8 mouse cellular contexts compared by ENCODE assay signal in the genomic region with DNA sequence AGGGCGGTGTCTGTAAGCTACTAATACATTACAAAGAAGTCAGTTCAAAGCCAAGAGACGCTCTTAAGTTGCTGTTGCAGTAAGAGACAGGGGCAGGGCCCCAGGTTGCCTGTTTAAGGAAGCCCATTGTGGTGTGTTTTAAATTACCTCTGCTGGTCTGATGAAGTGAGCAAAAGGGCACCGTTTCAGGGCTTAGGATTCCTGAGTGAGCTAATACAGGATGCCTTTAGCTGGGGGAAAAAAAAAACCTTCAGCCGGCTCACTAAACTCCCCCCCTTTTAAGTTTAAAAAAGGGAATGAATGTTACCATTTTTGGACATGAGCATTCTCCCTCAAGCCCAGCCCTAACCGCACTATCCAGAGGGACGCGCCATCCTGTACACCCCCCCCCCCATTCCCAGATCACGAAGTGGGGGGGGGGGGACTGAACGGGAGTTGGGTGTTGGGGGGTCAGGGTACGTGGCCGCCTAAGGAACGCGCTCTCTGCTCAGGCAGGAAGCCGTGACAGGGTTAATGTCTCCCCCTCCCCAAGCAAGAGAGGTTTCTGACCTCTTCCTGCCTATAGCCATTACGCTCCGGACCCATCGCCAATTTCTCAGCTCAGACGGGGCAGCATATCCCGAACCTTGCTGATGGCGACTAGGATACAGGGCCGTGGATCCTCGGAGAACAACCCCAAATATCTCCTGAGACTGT. TPM values are rescaled to one million over a fixed set of nuclear protein-coding genes. Genes with fewer than 3 reads are reported as not detected.
A peak's percentile ranks its signal among the peaks of the same experiment; 100 is the strongest.
DNase-seq lines count a peak whose midpoint lies in the region; ATAC-seq and TF ChIP-seq lines count a peak whose summit lies in the region.

No protein-coding gene starts in this region.

- no peak for ATAC-seq in heart, embryonic 13.5 days (ENCODE audit: extremely low read depth, insufficient number of reproducible peaks, low FRiP score, low TSS enrichment)
- ATAC-seq in forebrain, embryonic 16.5 days, result no peak
- no peak for ATAC-seq in lung, postnatal 0 days

- H3K27me3 ChIP-seq in heart, embryonic 13.5 days (replicated peaks), result no peaks in the 10 kb centered on the region
- no peaks in the 10 kb centered on the region for H3K27me3 ChIP-seq in forebrain, embryonic 16.5 days (replicated peaks; ENCODE audit: control insufficient read depth, insufficient read depth, low read length)
- H3K27me3 ChIP-seq in lung, postnatal 0 days (replicated peaks; ENCODE audit: insufficient read depth, low read length), result no peaks in the 10 kb centered on the region

- 1% methylated on average over 22 of the region's 22 CpGs for WGBS in heart, embryonic 13.5 days
- under 1% methylated on average over 18 of the region's 22 CpGs for WGBS in forebrain, embryonic 16.5 days
- 2% methylated on average over 20 of the region's 22 CpGs for WGBS in lung, postnatal 0 days

- H3K4me1 ChIP-seq in heart, embryonic 13.5 days, result peaks cover 57% of the 10 kb centered on the region
- H3K4me1 ChIP-seq in forebrain, embryonic 16.5 days (replicated peaks; ENCODE audit: control insufficient read depth, insufficient read depth, low read length), result peaks cover 14% of the 10 kb centered on the region
- peaks cover 7% of the 10 kb centered on the region; the same call in 1 of the 2 replicates for H3K4me1 ChIP-seq in lung, postnatal 0 days (ENCODE audit: insufficient read depth, low read depth, low read length)

- peak overlapping the region; percentile 97 for H3K9ac ChIP-seq in heart, embryonic 13.5 days
- H3K9ac ChIP-seq in forebrain, embryonic 16.5 days (replicated peaks; ENCODE audit: low read depth, low read length), result peak overlapping the region; percentile 84
- peak overlapping the region; percentile 91 for H3K9ac ChIP-seq in lung, postnatal 0 days (replicated peaks; ENCODE audit: low read depth)

- H3K27ac ChIP-seq in heart, embryonic 13.5 days (replicated peaks), result peak overlapping the region; percentile 98
- peak overlapping the region; percentile 88; the same call in 1 of the 2 replicates for H3K27ac ChIP-seq in forebrain, embryonic 16.5 days (ENCODE audit: low read length)
- H3K27ac ChIP-seq in lung, postnatal 0 days (ENCODE audit: low read length), result peak overlapping the region; percentile 96

- H3K4me3 ChIP-seq in heart, embryonic 13.5 days, result peak overlapping the region; percentile 95
- peak overlapping the region; percentile 88 for H3K4me3 ChIP-seq in forebrain, embryonic 16.5 days (replicated peaks; ENCODE audit: low read length)
- peak overlapping the region; percentile 83 for H3K4me3 ChIP-seq in lung, postnatal 0 days (ENCODE audit: low read depth, low read length)

- H3K9me3 ChIP-seq in heart, embryonic 13.5 days, result no peaks in the 10 kb centered on the region
- H3K9me3 ChIP-seq in forebrain, embryonic 16.5 days (ENCODE audit: control insufficient read depth, low read length), result no peaks in the 10 kb centered on the region
- H3K9me3 ChIP-seq in lung, postnatal 0 days (ENCODE audit: low read length), result no peaks in the 10 kb centered on the region

- peak overlapping the region; percentile 74 for H3K4me2 ChIP-seq in heart, embryonic 13.5 days
- H3K4me2 ChIP-seq in forebrain, embryonic 16.5 days (ENCODE audit: low read length), result peak overlapping the region; percentile 78
- H3K4me2 ChIP-seq in lung, postnatal 0 days (replicated peaks; ENCODE audit: low read depth, low read length), result peak overlapping the region; percentile 87

- TF ChIP-seq EP300 in lung, postnatal 0 days (IDR thresholded peaks at IDR 0.05), result no peak

- no peak for TF ChIP-seq CTCF in lung, postnatal 0 days (IDR thresholded peaks at IDR 0.05)

- DNase-seq in heart, adult 9 months (ENCODE audit: low spot score in 2 of 2), result no peak
- peak; percentile 61 for DNase-seq in ES-CJ7 (ENCODE audit: low read depth, low spot score)
- peak; percentile 52 for DNase-seq in lung, postnatal 0 days (ENCODE audit: low spot score)
- DNase-seq in thymus, postnatal 25 days, result peak; percentile 57
- no peak for DNase-seq in urinary bladder, postnatal 10 days (ENCODE audit: low spot score)
- DNase-seq in cerebellum, adult 18-20 months, result no peak

- peaks cover 4% of the 10 kb centered on the region; the same call in 1 of the 2 replicates for H3K36me3 ChIP-seq in heart, embryonic 13.5 days
- no peaks in the 10 kb centered on the region for H3K36me3 ChIP-seq in forebrain, embryonic 16.5 days (ENCODE audit: control insufficient read depth, insufficient read depth)
- H3K36me3 ChIP-seq in lung, postnatal 0 days (ENCODE audit: insufficient read depth, low read length), result no peaks in the 10 kb centered on the region

RNA-seq across cellular contexts. Expression of a gene that starts 1.5 kb away (rescaled TPM):
- 39.5 and 40.4 TPM in 2 replicates for polyA plus RNA-seq in heart, embryonic 13.5 days (2015; fragmentation: Nextera tagmentation; extraction: Ambion mirVana)
- 8.9 and 11.0 TPM in 2 replicates for polyA plus RNA-seq in forebrain, embryonic 16.5 days (2015; fragmentation: Nextera tagmentation; extraction: Ambion mirVana)
- 30.0 and 31.0 TPM in 2 replicates for polyA plus RNA-seq in lung, postnatal 0 days (2015; fragmentation: Nextera tagmentation; extraction: Ambion mirVana)

Comparison
In these comparisons a context has a peak if more than half of its experiments do, and no peak if none do; other contexts are left out.
1. DNase-seq: peak in ES-CJ7 (single experiment), lung, postnatal 0 days (single experiment) and thymus, postnatal 25 days (single experiment); none in heart, adult 9 months (0 of 2), urinary bladder, postnatal 10 days (single experiment) and cerebellum, adult 18-20 months (0 of 2).
2. Peak in every context shown above with its lines, with median percentiles within 50 percentile points of each other: H3K27ac ChIP-seq, H3K4me2 ChIP-seq, H3K4me3 ChIP-seq and H3K9ac ChIP-seq.